Mouse (Mus musculus) limb, embryonic 11.5 days (tissue): ENCODE measurements around the gene Eml4. TPM values are rescaled to one million over a fixed set of nuclear protein-coding genes. Genes with fewer than 3 reads are reported as not detected.

Source experiments
- ATAC-seq: fragments of 200-750 bp; cut with Nextera tagmentation; 2 replicates; pipeline ENCODE4 v1.8.0; 2017; ENCODE audit warnings: low read depth; ENCODE audit not compliant: insufficient number of reproducible peaks, low FRiP score, low TSS enrichment
- DNase-seq: peaks from one replicate; pipeline ENCODE4 v3.0.0-alpha.2; 2015; ENCODE audit warnings: low spot score
- H3K27ac ChIP-seq: fragments of 300-500 bp; sonication (generic); replicated peaks from 2 replicates; pipeline ENCODE4 v1.5.1; 2014; ENCODE audit warnings: low read depth, mild to moderate bottlenecking, low read length
- H3K27me3 ChIP-seq: fragments of 300-500 bp; sonication (generic); 2 replicates; pipeline ENCODE4 v1.6.1; 2014; ENCODE audit warnings: mild to moderate bottlenecking, low read length, mixed read lengths; ENCODE audit not compliant: control insufficient read depth, insufficient read depth
- H3K36me3 ChIP-seq: fragments of 300-500 bp; sonication (generic); 2 replicates; pipeline ENCODE4 v1.6.1; 2014; ENCODE audit warnings: mild to moderate bottlenecking, low read length, moderate library complexity, mixed read lengths; ENCODE audit not compliant: control insufficient read depth, insufficient read depth
- H3K4me1 ChIP-seq: fragments of 300-500 bp; sonication (generic); 2 replicates; pipeline ENCODE4 v1.6.1; 2014; ENCODE audit warnings: low read length, mixed read lengths; ENCODE audit not compliant: control insufficient read depth, insufficient read depth
- H3K4me2 ChIP-seq: fragments of 300-500 bp; sonication (generic); 2 replicates; pipeline ENCODE4 v1.6.1; 2014; ENCODE audit warnings: low read depth, mild to moderate bottlenecking, moderate library complexity; ENCODE audit not compliant: severe bottlenecking
- H3K4me3 ChIP-seq: fragments of 300-500 bp; sonication (generic); 2 replicates; pipeline ENCODE4 v1.5.1; 2014; ENCODE audit warnings: low read depth, low read length
- H3K9ac ChIP-seq: fragments of 300-500 bp; sonication (generic); 2 replicates; pipeline ENCODE4 v1.6.1; 2014; ENCODE audit warnings: mild to moderate bottlenecking, low read length
- H3K9me3 ChIP-seq: fragments of 300-500 bp; sonication (generic); 2 replicates; pipeline ENCODE4 v1.6.1; 2016; ENCODE audit warnings: low read length; ENCODE audit not compliant: control insufficient read depth
- WGBS: fragments of 180-500 bp; shearing (Covaris S2); extraction: QIAGEN DNeasy Blood & Tissue Kit; methylation state at CpG from one replicate; pipeline ENCODE4 v1.1.7; 2014; 5-methylcytosine and 5-hydroxymethylcytosine counted together
- polyA plus RNA-seq: library from polyadenylated mRNA; unstranded; fragments of >200 nt; fragmentation: Nextera tagmentation; extraction: Ambion mirVana; gene quantifications from 2 replicates; pipeline ENCODE4 v1.2.1, GENCODE M21; 2014

The Eml4 gene
- polyA plus RNA-seq, 1 experiment from 2014 or later: 76.0 TPM

- Histone ChIP-seq H3K27me3 (no peaks in the 10 kb centered on the region), H3K9ac (no peak overlapping the region), H3K4me2 (peak overlapping the region; percentile 62), H3K9me3 (no peaks in the 10 kb centered on the region), H3K36me3 (no peaks in the 10 kb centered on the region), H3K27ac (peak overlapping the region; percentile 36), H3K4me3 (peak overlapping the region; percentile 19), H3K4me1 (0 out of 2 replicates have a peak, but pooled peaks cover 6% of the 10 kb centered on the region)
- ATAC-seq (no peak), DNase-seq (peak; percentile 43)
- WGBS: 4% methylated on average over 2 of the region's 2 CpGs
These were observed 1.7 kb downstream of the Eml4 start for GRCm38 (mm10) chr17:83352456-83352855.

DNA sequence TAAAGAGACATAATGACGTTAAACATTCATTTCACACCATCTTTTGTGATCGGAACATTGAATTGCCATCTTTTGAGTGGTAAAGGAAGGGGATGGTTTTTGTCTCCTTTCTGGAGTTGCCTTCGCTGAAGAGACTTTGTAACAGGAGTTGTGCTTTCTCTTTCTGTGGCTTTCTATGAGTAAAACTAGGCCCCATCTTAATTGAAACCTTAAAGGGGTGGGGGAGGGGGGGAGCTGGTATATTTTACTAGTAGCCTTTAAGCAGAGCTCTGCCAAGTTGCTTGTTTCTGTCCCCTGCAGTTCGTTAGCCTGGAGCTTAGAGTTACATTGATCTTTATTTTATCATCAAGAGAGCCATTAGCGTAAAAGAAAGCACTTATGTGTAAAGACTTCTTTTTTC lies 2.3 kb downstream of the Eml4 start:
- Histone ChIP-seq H3K4me1 (0 out of 2 replicates have a peak, but pooled peaks cover 6% of the 10 kb centered on the region), H3K27me3 (no peaks in the 10 kb centered on the region), H3K4me3 (peak overlapping the region; percentile 19), H3K36me3 (no peaks in the 10 kb centered on the region), H3K27ac (peak overlapping the region; percentile 36), H3K4me2 (peak overlapping the region; percentile 40), H3K9ac (no peak overlapping the region), H3K9me3 (no peaks in the 10 kb centered on the region)
- 7% methylated on average over 5 of the region's 5 CpGs for WGBS
- DNase-seq (no peak), ATAC-seq (no peak)

DNA sequence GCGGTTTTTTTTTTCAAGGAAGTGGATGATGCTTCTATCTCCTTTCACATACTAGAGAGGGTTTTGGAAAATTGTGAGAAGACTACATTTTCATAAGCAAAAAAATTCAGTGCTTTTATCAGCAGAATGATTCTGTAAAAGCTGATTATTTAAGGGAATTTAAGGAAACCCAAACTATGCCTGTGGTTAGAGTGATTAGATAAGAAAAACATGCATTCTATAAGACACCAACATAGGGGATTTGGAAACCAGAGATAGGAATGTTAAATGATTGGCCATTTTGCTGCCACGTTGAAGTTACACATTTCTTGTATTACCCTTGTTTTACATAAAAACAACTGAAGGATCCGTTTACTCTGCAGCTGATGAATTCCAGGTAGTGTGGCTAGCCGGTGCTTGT lies 2.7 kb downstream of the Eml4 start:
- DNase-seq: no peak
- Histone ChIP-seq H3K27me3 (no peaks in the 10 kb centered on the region), H3K36me3 (no peaks in the 10 kb centered on the region), H3K9ac (no peak overlapping the region), H3K9me3 (no peaks in the 10 kb centered on the region), H3K4me3 (no peak overlapping the region), H3K4me1 (0 out of 2 replicates have a peak, but pooled peaks cover 6% of the 10 kb centered on the region), H3K27ac (no peak overlapping the region), H3K4me2 (peak overlapping the region; percentile 40)
- ATAC-seq: no peak
- 23% methylated on average over 4 of the region's 4 CpGs for WGBS

DNA sequence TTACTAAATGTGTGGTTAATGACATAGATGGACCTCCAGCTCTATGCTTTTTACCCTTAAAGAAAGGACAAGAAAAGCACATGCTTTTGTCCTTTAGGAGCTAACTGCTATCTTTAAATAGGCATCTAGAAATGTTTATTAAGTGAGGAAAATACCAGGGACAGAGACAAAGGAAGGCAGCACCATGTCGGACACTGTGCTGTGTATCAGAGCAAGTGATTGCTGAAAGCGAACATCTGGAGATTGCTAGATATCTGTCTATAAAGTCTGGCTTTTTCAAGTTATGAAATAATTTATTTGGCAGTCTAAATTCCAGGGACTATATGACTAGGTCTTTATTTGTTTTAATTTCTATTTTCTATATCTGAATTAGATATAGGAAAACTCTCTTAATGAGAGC lies 4.8 kb downstream of the Eml4 start:
- 86% methylated on average over 2 of the region's 2 CpGs for WGBS
- H3K9ac ChIP-seq: no peak overlapping the region
- ATAC-seq (no peak), DNase-seq (no peak)
- no peaks in the 10 kb centered on the region for H3K9me3 ChIP-seq
- H3K4me2 ChIP-seq: no peak overlapping the region
- no peak overlapping the region for H3K27ac ChIP-seq
- H3K27me3 ChIP-seq: no peaks in the 10 kb centered on the region
- 0 out of 2 replicates have a peak, but pooled peaks cover 4% of the 10 kb centered on the region for H3K4me1 ChIP-seq
- H3K4me3 ChIP-seq: no peak overlapping the region
- H3K36me3 ChIP-seq: no peaks in the 10 kb centered on the region

DNA sequence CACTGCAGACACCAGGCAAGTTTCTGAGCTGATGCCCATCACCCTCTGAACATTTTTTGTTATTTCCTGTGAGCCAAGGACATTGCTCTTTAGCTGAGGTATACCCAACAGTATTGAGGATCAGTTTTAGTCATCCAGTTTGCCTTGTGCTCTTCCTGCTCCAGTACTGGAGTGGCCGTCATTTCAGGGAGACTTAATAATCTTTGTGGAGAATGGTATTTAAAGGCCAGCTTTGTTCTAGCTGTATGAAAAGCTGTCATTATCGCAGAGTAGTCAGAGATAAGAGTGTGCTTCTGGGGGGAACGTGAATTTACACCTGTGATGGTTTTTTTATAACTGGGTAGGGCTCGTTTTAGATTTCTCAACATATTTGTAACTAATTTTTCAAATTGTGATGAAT lies 9.2 kb downstream of the Eml4 start:
- WGBS: 89% methylated on average over 4 of the region's 4 CpGs
- Histone ChIP-seq H3K4me2 (no peak overlapping the region), H3K4me1 (no peaks in the 10 kb centered on the region), H3K36me3 (no peaks in the 10 kb centered on the region), H3K9me3 (no peaks in the 10 kb centered on the region), H3K9ac (no peak overlapping the region), H3K27me3 (no peaks in the 10 kb centered on the region), H3K4me3 (no peak overlapping the region), H3K27ac (no peak overlapping the region)
- ATAC-seq (no peak), DNase-seq (no peak)

GRCm38 (mm10) chr17:83360796-83361566 lies 10.2 kb downstream of the Eml4 start:
- H3K27me3 ChIP-seq: no peaks in the 10 kb centered on the region
- H3K9ac ChIP-seq: no peak overlapping the region
- H3K9me3 ChIP-seq: no peaks in the 10 kb centered on the region
- H3K36me3 ChIP-seq: no peaks in the 10 kb centered on the region
- WGBS: 82% methylated on average over 13 of the region's 13 CpGs
- no peak overlapping the region for H3K27ac ChIP-seq
- no peak overlapping the region; the same call in 1 of the 2 replicates for H3K4me2 ChIP-seq
- ATAC-seq: no peak
- H3K4me1 ChIP-seq: peaks cover 6% of the 10 kb centered on the region
- no peak overlapping the region for H3K4me3 ChIP-seq
- no peak for DNase-seq

GRCm38 (mm10) chr17:83363081-83363480 lies 12.3 kb downstream of the Eml4 start:
- ATAC-seq (no peak), DNase-seq (no peak)
- Histone ChIP-seq H3K4me1 (peaks cover 9% of the 10 kb centered on the region), H3K9ac (no peak overlapping the region), H3K4me3 (no peak overlapping the region), H3K27me3 (no peaks in the 10 kb centered on the region), H3K36me3 (no peaks in the 10 kb centered on the region), H3K9me3 (no peaks in the 10 kb centered on the region), H3K27ac (no peak overlapping the region), H3K4me2 (no peak overlapping the region)
- WGBS: 77% methylated on average over 3 of the region's 3 CpGs

DNA sequence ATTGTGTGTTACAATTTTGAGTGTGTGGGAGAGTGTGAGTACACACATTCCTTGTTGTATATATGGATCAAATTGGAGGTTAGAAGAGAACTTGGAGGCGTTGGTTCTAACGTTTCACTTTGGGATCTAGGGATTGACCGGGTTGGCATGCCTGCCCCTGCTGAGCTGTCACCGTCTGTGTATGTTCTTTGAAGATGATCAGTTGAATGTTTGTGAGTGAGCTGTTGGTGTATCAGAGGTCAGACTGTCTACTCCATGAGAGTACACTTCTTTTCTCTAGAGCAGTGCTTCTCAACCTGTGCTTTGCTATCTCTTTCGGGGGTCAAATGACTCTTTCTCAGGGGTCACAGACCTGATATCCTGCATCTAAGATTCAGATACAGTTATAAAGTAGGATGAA lies 13.6 kb downstream of the Eml4 start:
- Histone ChIP-seq H3K27me3 (no peaks in the 10 kb centered on the region), H3K4me2 (no peak overlapping the region), H3K9me3 (no peaks in the 10 kb centered on the region), H3K9ac (no peak overlapping the region), H3K36me3 (no peaks in the 10 kb centered on the region), H3K27ac (no peak overlapping the region), H3K4me1 (peaks cover 9% of the 10 kb centered on the region), H3K4me3 (no peak overlapping the region)
- ATAC-seq (no peak), DNase-seq (no peak)
- 77% methylated on average over 5 of the region's 5 CpGs for WGBS

DNA sequence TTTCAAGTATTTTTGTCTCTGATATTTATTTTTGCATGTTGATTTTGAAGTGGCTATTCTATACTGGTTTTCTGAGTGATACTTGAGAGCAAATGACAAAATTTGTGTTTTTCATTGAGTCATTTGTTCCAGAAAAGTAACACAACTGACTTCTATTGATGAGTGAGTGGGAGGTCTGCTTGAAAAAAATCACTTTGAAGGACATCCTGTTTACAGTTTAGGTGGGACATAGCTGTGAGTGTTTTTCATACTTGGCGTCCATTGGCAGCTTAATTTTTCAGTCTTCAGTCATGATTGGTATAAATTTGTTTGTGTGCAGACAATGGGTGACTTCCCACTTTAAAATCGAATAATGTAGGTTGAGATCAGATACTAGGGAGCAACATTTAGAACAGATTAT lies 14.4 kb downstream of the Eml4 start:
- 79% methylated on average over 2 of the region's 2 CpGs for WGBS
- Histone ChIP-seq H3K4me1 (peaks cover 9% of the 10 kb centered on the region), H3K36me3 (no peaks in the 10 kb centered on the region), H3K9me3 (no peaks in the 10 kb centered on the region), H3K27ac (no peak overlapping the region), H3K27me3 (no peaks in the 10 kb centered on the region), H3K9ac (no peak overlapping the region), H3K4me3 (no peak overlapping the region), H3K4me2 (no peak overlapping the region)
- DNase-seq (no peak), ATAC-seq (no peak)
